ENCODE assay signal across 8 mouse cellular contexts in genomic region chr11:69073951-69074775, GRCm38 (mm10). TPM values are rescaled to one million over a fixed set of nuclear protein-coding genes. Genes with fewer than 3 reads are reported as not detected.
DNase-seq lines count a peak whose midpoint lies in the region; ATAC-seq and TF ChIP-seq lines count a peak whose summit lies in the region.

No protein-coding gene starts in this region.

- no peak for DNase-seq in kidney, adult 2 months
- DNase-seq in brain, adult 2 months (ENCODE audit: low read depth, low spot score) = peak; percentile 75
- DNase-seq in hindbrain, embryonic 14.5 days (ENCODE audit: low spot score) = no peak
- no peak for DNase-seq in thymus, adult 18-20 months
- no peak for DNase-seq in ovary, adult 18-20 months (ENCODE audit: low spot score)
- no peak for DNase-seq in spleen, adult 18-20 months

- no peaks in the 10 kb centered on the region for H3K9me3 ChIP-seq in kidney, embryonic 14.5 days (ENCODE audit: control insufficient read depth, low read length)
- no peaks in the 10 kb centered on the region for H3K9me3 ChIP-seq in hindbrain, embryonic 14.5 days (ENCODE audit: control insufficient read depth, low read length)
- no peaks in the 10 kb centered on the region for H3K9me3 ChIP-seq in midbrain, embryonic 16.5 days (replicated peaks; ENCODE audit: control insufficient read depth, low read length, poor library complexity, severe bottlenecking)

- H3K27ac ChIP-seq in kidney, embryonic 14.5 days (ENCODE audit: low read depth, low read length) = peak overlapping the region; percentile 90
- H3K27ac ChIP-seq in kidney, adult 2 months (ENCODE audit: insufficient read depth, low read depth, low read length) = no peak overlapping the region
- peak overlapping the region; percentile 98 for H3K27ac ChIP-seq in hindbrain, embryonic 14.5 days
- H3K27ac ChIP-seq in midbrain, embryonic 16.5 days (ENCODE audit: low read length) = peak overlapping the region; percentile 85

- H3K4me1 ChIP-seq in kidney, embryonic 14.5 days (ENCODE audit: control insufficient read depth, insufficient read depth, low read length) = peaks cover 20% of the 10 kb centered on the region; the same call in 1 of the 2 replicates
- peaks cover 11% of the 10 kb centered on the region; the same call in 1 of the 2 replicates for H3K4me1 ChIP-seq in kidney, adult 2 months (ENCODE audit: control insufficient read depth, insufficient read depth, low read length)
- peaks cover 13% of the 10 kb centered on the region for H3K4me1 ChIP-seq in hindbrain, embryonic 14.5 days (replicated peaks; ENCODE audit: control insufficient read depth, insufficient read depth, low read length)
- peaks cover 24% of the 10 kb centered on the region for H3K4me1 ChIP-seq in midbrain, embryonic 16.5 days (ENCODE audit: control insufficient read depth, insufficient read depth, low read length)

- 0 out of 2 replicates have a peak overlapping the region, but pooled peaks have one; percentile 12 for H3K4me2 ChIP-seq in kidney, embryonic 14.5 days (replicated peaks; ENCODE audit: low read depth, low read length)
- peak overlapping the region; percentile 57; the same call in 1 of the 2 replicates for H3K4me2 ChIP-seq in hindbrain, embryonic 14.5 days (replicated peaks)
- no peak overlapping the region for H3K4me2 ChIP-seq in midbrain, embryonic 16.5 days (ENCODE audit: low read length)

- H3K9ac ChIP-seq in kidney, embryonic 14.5 days (ENCODE audit: low read depth, low read length) = 0 out of 2 replicates have a peak overlapping the region, but pooled peaks have one; percentile 23
- H3K9ac ChIP-seq in hindbrain, embryonic 14.5 days = no peak overlapping the region
- 0 out of 2 replicates have a peak overlapping the region, but pooled peaks have one; percentile 1 for H3K9ac ChIP-seq in midbrain, embryonic 16.5 days (ENCODE audit: low read depth, low read length)

- H3K36me3 ChIP-seq in kidney, embryonic 14.5 days (ENCODE audit: control insufficient read depth, insufficient read depth, low read length) = no peaks in the 10 kb centered on the region
- H3K36me3 ChIP-seq in kidney, adult 2 months (ENCODE audit: control insufficient read depth, insufficient read depth, low read length) = no peaks in the 10 kb centered on the region
- no peaks in the 10 kb centered on the region for H3K36me3 ChIP-seq in hindbrain, embryonic 14.5 days (replicated peaks; ENCODE audit: control insufficient read depth, insufficient read depth)
- H3K36me3 ChIP-seq in midbrain, embryonic 16.5 days (ENCODE audit: control insufficient read depth, insufficient read depth, low read length) = no peaks in the 10 kb centered on the region

- no peak overlapping the region for H3K4me3 ChIP-seq in kidney, embryonic 14.5 days (ENCODE audit: low read length)
- no peak overlapping the region for H3K4me3 ChIP-seq in kidney, adult 2 months (ENCODE audit: insufficient read depth, low read depth, low read length)
- no peak overlapping the region for H3K4me3 ChIP-seq in hindbrain, embryonic 14.5 days (replicated peaks; ENCODE audit: low read length)
- H3K4me3 ChIP-seq in midbrain, embryonic 16.5 days (ENCODE audit: low read depth, low read length) = no peak overlapping the region

- H3K27me3 ChIP-seq in kidney, embryonic 14.5 days (ENCODE audit: control insufficient read depth, insufficient read depth, low read length) = no peaks in the 10 kb centered on the region
- no peaks in the 10 kb centered on the region for H3K27me3 ChIP-seq in kidney, adult 2 months (replicated peaks; ENCODE audit: control insufficient read depth, insufficient read depth, low read length)
- no peaks in the 10 kb centered on the region for H3K27me3 ChIP-seq in hindbrain, embryonic 14.5 days (ENCODE audit: control insufficient read depth, insufficient read depth, low read length)
- H3K27me3 ChIP-seq in midbrain, embryonic 16.5 days (ENCODE audit: control insufficient read depth, insufficient read depth, low read depth, low read length) = no peaks in the 10 kb centered on the region

- ATAC-seq in kidney, embryonic 14.5 days (ENCODE audit: low FRiP score, low TSS enrichment) = no peak
- ATAC-seq in hindbrain, embryonic 14.5 days (ENCODE audit: low FRiP score) = no peak
- no peak for ATAC-seq in midbrain, embryonic 16.5 days

- no peak for TF ChIP-seq POLR2A in kidney, adult 2 months (IDR thresholded peaks at IDR 0.05; ENCODE audit: low read depth, low read length)

- 37% methylated on average over 6 of the region's 6 CpGs for WGBS in kidney, embryonic 14.5 days
- WGBS in kidney, adult 2 months = 62% methylated on average over 6 of the region's 6 CpGs
- 44% methylated on average over 6 of the region's 6 CpGs for WGBS in hindbrain, embryonic 14.5 days
- 49% methylated on average over 6 of the region's 6 CpGs for WGBS in midbrain, embryonic 16.5 days

- no peak for TF ChIP-seq CTCF in kidney, adult 2 months (conservative IDR thresholded peaks at IDR 0.05; ENCODE audit: insufficient read depth, insufficient read length, low read depth, low read length)

RNA-seq across cellular contexts. Expression of gene Tmem107, which starts 3.6 kb away (rescaled TPM):
- 62.2 and 73.8 TPM in 2 replicates for polyA plus RNA-seq in kidney, embryonic 14.5 days (2014; fragmentation: Nextera tagmentation; extraction: Ambion mirVana)
- 41.7 and 48.0 TPM in 2 replicates for polyA plus RNA-seq in kidney, adult 2 months (2012; rRNA removed)
- 40.3 and 40.7 TPM in 2 replicates for polyA plus RNA-seq in hindbrain, embryonic 14.5 days (2014; fragmentation: Nextera tagmentation; extraction: Ambion mirVana)
- 41.2 and 44.0 TPM in 2 replicates for polyA plus RNA-seq in midbrain, embryonic 16.5 days (2015; fragmentation: Nextera tagmentation; extraction: Ambion mirVana)

RNA-seq across cellular contexts. Expression of gene Vamp2, which starts 14.1 kb away (rescaled TPM):
- polyA plus RNA-seq in kidney, embryonic 14.5 days (2014; fragmentation: Nextera tagmentation; extraction: Ambion mirVana) = 57.5 and 86.5 TPM in 2 replicates
- polyA plus RNA-seq in kidney, adult 2 months (2012; rRNA removed) = 102 and 106 TPM in 2 replicates
- 324 and 368 TPM in 2 replicates for polyA plus RNA-seq in hindbrain, embryonic 14.5 days (2014; fragmentation: Nextera tagmentation; extraction: Ambion mirVana)
- polyA plus RNA-seq in midbrain, embryonic 16.5 days (2015; fragmentation: Nextera tagmentation; extraction: Ambion mirVana) = 335 and 438 TPM in 2 replicates

RNA-seq across cellular contexts. Expression of gene Borcs6, which starts 14.6 kb away (rescaled TPM):
- 6.6 and 7.5 TPM in 2 replicates for polyA plus RNA-seq in kidney, embryonic 14.5 days (2014; fragmentation: Nextera tagmentation; extraction: Ambion mirVana)
- 14.8 and 15.6 TPM in 2 replicates for polyA plus RNA-seq in kidney, adult 2 months (2012; rRNA removed)
- 18.6 and 24.3 TPM in 2 replicates for polyA plus RNA-seq in hindbrain, embryonic 14.5 days (2014; fragmentation: Nextera tagmentation; extraction: Ambion mirVana)
- polyA plus RNA-seq in midbrain, embryonic 16.5 days (2015; fragmentation: Nextera tagmentation; extraction: Ambion mirVana) = 15.7 and 20.4 TPM in 2 replicates

RNA-seq across cellular contexts. Expression of gene Per1, which starts 20.9 kb away (rescaled TPM):
- 6.1 and 8.9 TPM in 2 replicates for polyA plus RNA-seq in kidney, embryonic 14.5 days (2014; fragmentation: Nextera tagmentation; extraction: Ambion mirVana)
- 13.5 and 14.7 TPM in 2 replicates for polyA plus RNA-seq in kidney, adult 2 months (2012; rRNA removed)
- 9.6 and 10.1 TPM in 2 replicates for polyA plus RNA-seq in hindbrain, embryonic 14.5 days (2014; fragmentation: Nextera tagmentation; extraction: Ambion mirVana)
- polyA plus RNA-seq in midbrain, embryonic 16.5 days (2015; fragmentation: Nextera tagmentation; extraction: Ambion mirVana) = 12.4 TPM in 2 replicates

RNA-seq across cellular contexts. Expression of gene Aurkb, which starts 28.7 kb away (rescaled TPM):
- 145 and 155 TPM in 2 replicates for polyA plus RNA-seq in kidney, embryonic 14.5 days (2014; fragmentation: Nextera tagmentation; extraction: Ambion mirVana)
- polyA plus RNA-seq in kidney, adult 2 months (2012; rRNA removed) = 1.7 TPM in 2 replicates
- polyA plus RNA-seq in hindbrain, embryonic 14.5 days (2014; fragmentation: Nextera tagmentation; extraction: Ambion mirVana) = 17.0 and 22.0 TPM in 2 replicates
- 12.6 and 15.4 TPM in 2 replicates for polyA plus RNA-seq in midbrain, embryonic 16.5 days (2015; fragmentation: Nextera tagmentation; extraction: Ambion mirVana)
